Mouse (Mus musculus): ENCODE measurements around the gene Tcf7l2.

- TF ChIP-seq CHD2 (IDR thresholded peaks at IDR 0.05; ENCODE audit: low read depth, low read length) (no peak), ZC3H11A (IDR thresholded peaks at IDR 0.05; ENCODE audit: borderline replicate concordance, low read depth, low read length) (no peak)
Observed at GRCm38 (mm10) chr19:55825951-55826507, 84.4 kb downstream of the Tcf7l2 start.

Measured in ES-E14 (cell line).